12 mouse cellular contexts compared by ENCODE assay signal in the genomic region with DNA sequence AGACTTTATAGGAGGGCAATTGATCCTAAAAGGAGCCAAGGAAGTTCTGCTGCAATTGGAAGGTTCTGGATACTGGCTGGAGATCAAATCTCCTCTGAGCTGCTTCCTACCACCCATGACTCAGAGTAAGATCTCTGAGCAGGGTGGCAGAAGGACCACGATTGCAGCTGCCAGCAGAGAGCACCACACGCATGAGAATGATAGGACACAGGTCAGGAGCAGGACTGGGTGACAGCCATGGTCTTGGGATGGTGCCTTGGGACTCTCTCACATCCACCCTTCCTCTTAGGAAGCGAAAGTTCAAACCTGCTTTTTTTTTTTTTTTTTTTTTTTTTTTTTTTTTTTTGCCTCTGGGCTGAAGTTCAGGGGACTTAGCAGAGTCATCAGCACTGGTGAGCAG.
DNase-seq lines count a peak whose midpoint lies in the region; ATAC-seq and TF ChIP-seq lines count a peak whose summit lies in the region.
"Had no signal": no experiment of that assay in that cellular context is flagged by ENCODE, and none has a peak within 500 bp of the region (broad histone marks: within the 10 kb centered on the region; RNA-seq: fewer than 3 reads in every experiment).

No protein-coding gene starts in this region.

- H3K4me2 ChIP-seq in liver, postnatal 0 days (ENCODE audit: low read depth, low read length): no peak overlapping the region
- no peak overlapping the region for H3K4me2 ChIP-seq in liver, embryonic 12.5 days
- H3K4me2 ChIP-seq in lung, embryonic 16.5 days (ENCODE audit: low read depth, low read length): no peak overlapping the region
- H3K4me2 ChIP-seq: midbrain, embryonic 11.5 days; neural tube, embryonic 13.5 days had no signal

- no peaks in the 10 kb centered on the region for H3K4me1 ChIP-seq in liver, postnatal 0 days (ENCODE audit: insufficient read depth)
- no peaks in the 10 kb centered on the region for H3K4me1 ChIP-seq in liver, embryonic 12.5 days
- H3K4me1 ChIP-seq in lung, embryonic 16.5 days (replicated peaks; ENCODE audit: control insufficient read depth, insufficient read depth, low read length): 0 out of 2 replicates have a peak, but pooled peaks cover 3% of the 10 kb centered on the region
- H3K4me1 ChIP-seq in small intestine, adult 2 months (ENCODE audit: control insufficient read depth, insufficient read depth, insufficient read length, low read length): no peaks in the 10 kb centered on the region; the same call in 1 of the 2 replicates
- H3K4me1 ChIP-seq: neural tube, embryonic 13.5 days had no signal

- no peak overlapping the region for H3K9ac ChIP-seq in liver, postnatal 0 days (replicated peaks)
- no peak overlapping the region for H3K9ac ChIP-seq in liver, embryonic 12.5 days
- no peak overlapping the region for H3K9ac ChIP-seq in lung, embryonic 16.5 days (ENCODE audit: low read length)
- H3K9ac ChIP-seq: neural tube, embryonic 13.5 days had no signal

- no peak for ATAC-seq in liver, postnatal 0 days
- ATAC-seq in liver, embryonic 12.5 days: no peak
- peak; percentile 54; the same call in 1 of the 2 replicates for ATAC-seq in lung, embryonic 16.5 days (ENCODE audit: low read depth)
- ATAC-seq: hindbrain, postnatal 0 days had no signal

- peak; percentile 41 for TF ChIP-seq CTCF in liver, postnatal 0 days (IDR thresholded peaks at IDR 0.05; ENCODE audit: low read depth)
- peak; percentile 25; the same call in 1 of the 2 replicates for TF ChIP-seq CTCF in small intestine, adult 2 months (IDR thresholded peaks at IDR 0.05; ENCODE audit: extremely low read depth, insufficient read length, insufficient replicate concordance, low read depth, low read length)

- H3K27me3 ChIP-seq in liver, postnatal 0 days (ENCODE audit: insufficient read depth, low read length): no peaks in the 10 kb centered on the region
- H3K27me3 ChIP-seq in liver, embryonic 12.5 days (replicated peaks): no peaks in the 10 kb centered on the region
- H3K27me3 ChIP-seq in lung, embryonic 16.5 days (ENCODE audit: control insufficient read depth, insufficient read depth, low read depth, low read length): no peaks in the 10 kb centered on the region
- H3K27me3 ChIP-seq in small intestine, adult 2 months (ENCODE audit: control insufficient read depth, insufficient read depth, low read length): no peaks in the 10 kb centered on the region
- H3K27me3 ChIP-seq: neural tube, embryonic 13.5 days had no signal

- no peak for TF ChIP-seq EP300 in liver, postnatal 0 days (IDR thresholded peaks at IDR 0.05; ENCODE audit: low read depth)

- no peak for TF ChIP-seq POLR2A in small intestine, adult 2 months (IDR thresholded peaks at IDR 0.05; ENCODE audit: low read depth, low read length)

- H3K9me3 ChIP-seq in liver, postnatal 0 days (ENCODE audit: low read length): no peaks in the 10 kb centered on the region
- H3K9me3 ChIP-seq in liver, embryonic 12.5 days (replicated peaks): no peaks in the 10 kb centered on the region
- no peaks in the 10 kb centered on the region for H3K9me3 ChIP-seq in lung, embryonic 16.5 days (ENCODE audit: control insufficient read depth, low read length)
- H3K9me3 ChIP-seq: neural tube, embryonic 13.5 days had no signal

- peak; percentile 44 for DNase-seq in adrenal gland, postnatal 14 days
- DNase-seq in adrenal gland, adult 8-10 months: no peak
- DNase-seq in liver, postnatal 0 days: no peak
- DNase-seq in right cerebral cortex, postnatal 14 days: no peak
- DNase-seq in thymus, adult 18-20 months: no peak
- DNase-seq: right cerebral cortex, postnatal 4 days had no signal

- no peak overlapping the region for H3K27ac ChIP-seq in liver, postnatal 0 days (ENCODE audit: low read depth)
- no peak overlapping the region for H3K27ac ChIP-seq in liver, embryonic 12.5 days
- H3K27ac ChIP-seq in lung, embryonic 16.5 days (ENCODE audit: low read length): peak overlapping the region; percentile 88
- no peak overlapping the region for H3K27ac ChIP-seq in small intestine, adult 2 months (ENCODE audit: insufficient read depth, low read depth, low read length)
- H3K27ac ChIP-seq: hindbrain, postnatal 0 days; neural tube, embryonic 13.5 days had no signal

- no peaks in the 10 kb centered on the region for H3K36me3 ChIP-seq in liver, postnatal 0 days (replicated peaks; ENCODE audit: insufficient read depth, low read length)
- no peaks in the 10 kb centered on the region for H3K36me3 ChIP-seq in liver, embryonic 12.5 days
- no peaks in the 10 kb centered on the region for H3K36me3 ChIP-seq in lung, embryonic 16.5 days (ENCODE audit: control insufficient read depth, insufficient read depth, low read length)
- H3K36me3 ChIP-seq in small intestine, adult 2 months (ENCODE audit: control insufficient read depth, insufficient read depth, low read length): no peaks in the 10 kb centered on the region
- H3K36me3 ChIP-seq: neural tube, embryonic 13.5 days had no signal

- 71% methylated on average over 3 of the region's 3 CpGs for WGBS in liver, postnatal 0 days (ENCODE audit: insufficient replicate concordance)
- WGBS in liver, embryonic 12.5 days (ENCODE audit: insufficient replicate concordance): 56% methylated on average over 3 of the region's 3 CpGs
- WGBS in lung, embryonic 16.5 days: 85% methylated on average over 3 of the region's 3 CpGs
- WGBS in small intestine, adult 2 months: 53% methylated on average over 3 of the region's 3 CpGs

- H3K4me3 ChIP-seq in liver, postnatal 0 days (ENCODE audit: low read depth, low read length): no peak overlapping the region
- H3K4me3 ChIP-seq in liver, embryonic 12.5 days: no peak overlapping the region
- no peak overlapping the region for H3K4me3 ChIP-seq in lung, embryonic 16.5 days (ENCODE audit: low read length)
- H3K4me3 ChIP-seq in small intestine, adult 2 months (ENCODE audit: low read depth, low read length): no peak overlapping the region
- H3K4me3 ChIP-seq: neural tube, embryonic 13.5 days had no signal
